Comparison of ENCODE assay signal across 8 mouse cellular contexts in genomic region chr7:130574211-130574991, GRCm38 (mm10). TPM values are rescaled to one million over a fixed set of nuclear protein-coding genes. Genes with fewer than 3 reads are reported as not detected.
DNase-seq lines count a peak whose midpoint lies in the region; ATAC-seq and TF ChIP-seq lines count a peak whose summit lies in the region.

No protein-coding gene starts in this region.

- peaks cover 3% of the 10 kb centered on the region for H3K27me3 ChIP-seq in CH12.LX (replicated peaks)
- H3K27me3 ChIP-seq in heart, embryonic 15.5 days = no peaks in the 10 kb centered on the region

- no peak for TF ChIP-seq RAD21 in CH12.LX (IDR thresholded peaks at IDR 0.05; ENCODE audit: low read depth, low read length)

- H3K9me3 ChIP-seq in CH12.LX (replicated peaks; ENCODE audit: low read length) = no peaks in the 10 kb centered on the region
- H3K9me3 ChIP-seq in heart, embryonic 15.5 days (replicated peaks) = no peaks in the 10 kb centered on the region

- peak; percentile 31 to 45 for DNase-seq in cerebellum, adult 18-20 months
- DNase-seq in cerebellum, adult 11-12 months = no peak
- DNase-seq in CH12.LX (ENCODE audit: extremely low read depth) = no peak
- DNase-seq in kidney, postnatal 4 days = peak; percentile 69 to 78
- peak; percentile 29 for DNase-seq in ovary, postnatal 14 days (ENCODE audit: low spot score)
- DNase-seq in layer of hippocampus, adult 8-10 months (ENCODE audit: low spot score in 2 of 2) = no peak
- no peak for DNase-seq in embryo, embryonic 10.5 days (ENCODE audit: low spot score)

- dilution Hi-C loops in CH12.LX (cut with MboI; ENCODE audit: extremely low pct_ligation_motif_present, extremely low pct_unique_long_range_greater_than_20kb, low sequenced_read_pairs) = no loop called here

- H3K9ac ChIP-seq in CH12.LX (ENCODE audit: insufficient read depth, low read depth) = no peak overlapping the region
- H3K9ac ChIP-seq in heart, embryonic 15.5 days = no peak overlapping the region

- no peaks in the 10 kb centered on the region for H3K36me3 ChIP-seq in CH12.LX (replicated peaks in 1 of 2; ENCODE audit: control insufficient read depth in 1 of 2, insufficient read depth in 1 of 2, low read length in 1 of 2)
- H3K36me3 ChIP-seq in heart, embryonic 15.5 days = no peaks in the 10 kb centered on the region

- 0 out of 2 replicates have a peak overlapping the region, but pooled peaks have one; percentile 25 for H3K4me2 ChIP-seq in CH12.LX (ENCODE audit: insufficient read depth, low read depth, poor library complexity, severe bottlenecking)
- H3K4me2 ChIP-seq in heart, embryonic 15.5 days = peak overlapping the region; percentile 29; the same call in 1 of the 2 replicates

- no peaks in the 10 kb centered on the region for H3K79me2 ChIP-seq in CH12.LX (replicated peaks; ENCODE audit: control insufficient read depth, extremely low read depth, insufficient read depth, poor library complexity, severe bottlenecking)

- no peak for TF ChIP-seq EP300 in CH12.LX (IDR thresholded peaks at IDR 0.05; ENCODE audit: low read length)

- WGBS in heart, embryonic 15.5 days = 49% methylated on average over 13 of the region's 13 CpGs

- no peak overlapping the region for H3K4me3 ChIP-seq in CH12.LX (replicated peaks in 1 of 3; ENCODE audit: low read depth in 2 of 3, low read length in 2 of 3, poor library complexity in 1 of 3)
- H3K4me3 ChIP-seq in heart, embryonic 15.5 days = no peak overlapping the region

- TF ChIP-seq CTCF in CH12.LX (conservative IDR thresholded peaks at IDR 0.05 in 1 of 2, IDR thresholded peaks at IDR 0.05 in 1 of 2; ENCODE audit: low read depth in 2 of 2, low read length in 2 of 2) = no peak

- peak; percentile 53 for ATAC-seq in heart, embryonic 15.5 days (replicated peaks; ENCODE audit: insufficient number of reproducible peaks, insufficient read depth, low FRiP score, low read depth)

- peaks cover 11 to 39% of the 10 kb centered on the region in 2 experiments for H3K4me1 ChIP-seq in CH12.LX (ENCODE audit: control insufficient read depth in 1 of 2, insufficient read depth in 2 of 2)
- H3K4me1 ChIP-seq in heart, embryonic 15.5 days (replicated peaks) = peaks cover 19% of the 10 kb centered on the region

- H3K27ac ChIP-seq in CH12.LX (ENCODE audit: insufficient read depth, low read depth) = no peak overlapping the region
- peak overlapping the region; percentile 61 for H3K27ac ChIP-seq in heart, embryonic 15.5 days

- in situ Hi-C loops in CH12.LX (cut with MboI; ENCODE audit: low pct_ligation_motif_present, low pct_unique_long_range_greater_than_20kb, low sequenced_read_pairs) = no loop called here

- no peak for TF ChIP-seq POLR2A in CH12.LX (IDR thresholded peaks at IDR 0.05; ENCODE audit: low read depth, low read length)

TF ChIP-seq in CH12.LX, 34 proteins besides CTCF, POLR2A, EP300 and RAD21:
- 0 out of 2 replicates have a peak, but pooled peaks have one; percentile 39 for TF ChIP-seq BHLHE40 (IDR thresholded peaks at IDR 0.05; ENCODE audit: low read depth, low read length)
- no peak for TF ChIP-seq MYC (IDR thresholded peaks at IDR 0.05; ENCODE audit: low read depth, low read length)

RNA-seq across cellular contexts. Expression of gene Nsmce4a, which starts 1.5 kb away (rescaled TPM):
- 67.6 and 81.5 TPM in 2 replicates for total RNA-seq in CH12.LX (2012; rRNA removed)
- total RNA-seq in CH12.LX (2014; rRNA removed) = 208 and 255 TPM in 2 replicates
- 97.9 and 98.4 TPM in 2 replicates for polyA plus RNA-seq in CH12.LX (2012; ENCODE audit: insufficient read length, low read depth)
- polyA plus RNA-seq in heart, embryonic 15.5 days (2015; fragmentation: Nextera tagmentation; extraction: Ambion mirVana) = 115 and 118 TPM in 2 replicates
- total RNA-seq in layer of hippocampus, adult 8-10 months (2022) = 10 to 100 TPM; 42.0 to 45.3 (median 43.3) TPM

RNA-seq across cellular contexts. Expression of gene Tacc2, which starts 2.8 kb away (rescaled TPM):
- total RNA-seq in CH12.LX (2012; rRNA removed) = 0.13 and 0.17 TPM in 2 replicates
- not detected in 2 replicates for total RNA-seq in CH12.LX (2014; rRNA removed)
- 0.14 and 0.41 TPM in 2 replicates for polyA plus RNA-seq in CH12.LX (2012; ENCODE audit: insufficient read length, low read depth)
- 43.2 and 46.8 TPM in 2 replicates for polyA plus RNA-seq in heart, embryonic 15.5 days (2015; fragmentation: Nextera tagmentation; extraction: Ambion mirVana)
- 10 to 100 TPM; 73.3 to 82.8 (median 79.4) TPM for total RNA-seq in layer of hippocampus, adult 8-10 months (2022)

RNA-seq across cellular contexts. Expression of gene Ate1, which starts 54.2 kb away (rescaled TPM):
- total RNA-seq in CH12.LX (2012; rRNA removed) (11.3 and 12.2 TPM in 2 replicates), CH12.LX (2014; rRNA removed) (14.3 and 15.5 TPM in 2 replicates)
- 14.8 and 15.4 TPM in 2 replicates for polyA plus RNA-seq in CH12.LX (2012; ENCODE audit: insufficient read length, low read depth)
- 55.4 and 63.7 TPM in 2 replicates for polyA plus RNA-seq in heart, embryonic 15.5 days (2015; fragmentation: Nextera tagmentation; extraction: Ambion mirVana)
- total RNA-seq in layer of hippocampus, adult 8-10 months (2022) = 10 to 100 TPM; 71.4 to 86.7 (median 76.9) TPM

Comparison
In these comparisons a context has a peak if more than half of its experiments do, and no peak if none do; other contexts are left out.
1. DNase-seq: peak in cerebellum, adult 18-20 months (2 of 2), kidney, postnatal 4 days (2 of 2) and ovary, postnatal 14 days (single experiment); none in cerebellum, adult 11-12 months (single experiment), CH12.LX (single experiment), layer of hippocampus, adult 8-10 months (0 of 2) and embryo, embryonic 10.5 days (single experiment).
2. RNA of gene Tacc2, which starts 2.8 kb away (total RNA-seq): 73.3 to 82.8 TPM in layer of hippocampus, adult 8-10 months; 0.13 to 0.17 TPM in CH12.LX; every median in the first group is over 10 times any median in the second.
3. RNA of gene Ate1, which starts 54.2 kb away (total RNA-seq): 71.4 to 86.7 TPM in layer of hippocampus, adult 8-10 months; 11.3 to 15.5 TPM in CH12.LX; every median in the first group is over 4 times any median in the second.